Mouse (Mus musculus) liver, embryonic 14.5 days (tissue): ENCODE results near the gene Gpc6. TPM values are rescaled to one million over a fixed set of nuclear protein-coding genes. Genes with fewer than 3 reads are reported as not detected.

ENCODE experiments used
- ATAC-seq: fragments of 200-750 bp; cut with Nextera tagmentation; 2 replicates; pipeline ENCODE4 v1.8.0; 2017; ENCODE audit warnings: moderate number of reproducible peaks, mild to moderate bottlenecking, moderate library complexity; ENCODE audit not compliant: insufficient read depth
- DNase-seq, 3 experiments: peaks; one replicate each; pipeline ENCODE4 v3.0.0-alpha.2; 2012 to 2013; ENCODE audit warnings: low read depth in 3 of 3, low spot score in 3 of 3
- H3K27ac ChIP-seq: fragments of 300-500 bp; sonication (generic); 2 replicates; pipeline ENCODE4 v1.5.1; 2014; ENCODE audit warnings: moderate library complexity, mild to moderate bottlenecking, control low read depth, inconsistent platforms
- H3K27me3 ChIP-seq: fragments of 300-500 bp; sonication (generic); 2 replicates; pipeline ENCODE4 v1.6.1; 2014; ENCODE audit warnings: mild to moderate bottlenecking, low read length, moderate library complexity; ENCODE audit not compliant: control insufficient read depth, insufficient read depth
- H3K36me3 ChIP-seq: fragments of 300-500 bp; sonication (generic); replicated peaks from 2 replicates; pipeline ENCODE4 v1.6.1; 2014; ENCODE audit warnings: low read depth; ENCODE audit not compliant: control insufficient read depth, insufficient read depth
- H3K4me1 ChIP-seq, 2 experiments: fragments of 200-500 bp in 1 of 2; fragments of 300-500 bp in 1 of 2; sonication (generic) in 1 of 2; replicated peaks; 2 replicates each; pipeline ENCODE4 v1.6.1; 2012 to 2014; ENCODE audit warnings: antibody characterized with exemption in 1 of 2, inconsistent platforms in 1 of 2, low read length in 1 of 2; ENCODE audit not compliant: control insufficient read depth in 2 of 2, insufficient read depth in 2 of 2
- H3K4me2 ChIP-seq: fragments of 300-500 bp; sonication (generic); 2 replicates; pipeline ENCODE4 v1.6.1; 2014; ENCODE audit warnings: low read depth, mild to moderate bottlenecking, control low read depth, moderate library complexity
- H3K4me3 ChIP-seq, 2 experiments: fragments of 200-500 bp in 1 of 2; fragments of 300-500 bp in 1 of 2; sonication (generic) in 1 of 2; 2 replicates each; pipeline ENCODE4 v1.5.1; 2012 to 2014; ENCODE audit warnings: low read depth in 2 of 2, low read length in 2 of 2, mild to moderate bottlenecking in 2 of 2, control low read depth in 1 of 2, inconsistent platforms in 1 of 2, moderate library complexity in 1 of 2; ENCODE audit not compliant: insufficient read depth in 1 of 2
- H3K9ac ChIP-seq: fragments of 300-500 bp; sonication (generic); replicated peaks from 2 replicates; pipeline ENCODE4 v1.6.1; 2014; ENCODE audit warnings: mild to moderate bottlenecking, control low read depth, moderate library complexity
- H3K9me3 ChIP-seq: fragments of 300-500 bp; sonication (generic); 2 replicates; pipeline ENCODE4 v1.6.1; 2016; ENCODE audit warnings: low read length, mixed read lengths; ENCODE audit not compliant: control insufficient read depth
- CTCF ChIP-seq: IDR thresholded peaks from 2 replicates; pipeline ENCODE4 v1.5.1; 2016; ENCODE audit warnings: antibody characterized with exemption, low read depth, control low read depth
- EP300 ChIP-seq: IDR thresholded peaks from 2 replicates; pipeline ENCODE4 v1.6.1; 2016; ENCODE audit warnings: antibody characterized with exemption, low read depth
- WGBS: fragments of 180-500 bp; shearing (Covaris S2); extraction: QIAGEN DNeasy Blood & Tissue Kit; methylation state at CpG from one replicate; pipeline ENCODE4 v1.1.7; 2014; ENCODE audit not compliant: insufficient replicate concordance; 5-methylcytosine and 5-hydroxymethylcytosine counted together
- polyA plus RNA-seq, 2 experiments: library from polyadenylated mRNA; depleted of rRNA in 1 of 2; stranded (reverse) in 1 of 2; unstranded in 1 of 2; fragments of >200 nt; fragmentation: Nextera tagmentation in 1 of 2; extraction: Ambion mirVana in 1 of 2; gene quantifications; 2 replicates each; pipeline versions ENCODE4 v1.2.1 to v1.2.3; 2012 to 2014

Gpc6 gene
- polyA plus RNA-seq, 2 experiments = 0.97 to 2.3 TPM

GRCm38 (mm10) chr14:117625100-117625710, 700.1 kb downstream of the Gpc6 start:
- 23% methylated on average over 9 of the region's 9 CpGs for WGBS
- Histone ChIP-seq H3K4me1 (no peaks in the 10 kb centered on the region), H3K36me3 (no peaks in the 10 kb centered on the region), H3K27ac (no peak overlapping the region), H3K9ac (no peak overlapping the region), H3K27me3 (no peaks in the 10 kb centered on the region), H3K4me2 (no peak overlapping the region), H3K4me3 (no peak overlapping the region), H3K9me3 (no peaks in the 10 kb centered on the region)
- DNase-seq = peak in 1 of 3 experiments; percentile 1
- no peak for ATAC-seq
- TF ChIP-seq CTCF = no peak
- no peak for TF ChIP-seq EP300

- H3K9ac ChIP-seq = no peak overlapping the region
- DNase-seq (no peak), ATAC-seq (no peak)
- H3K4me2 ChIP-seq = no peak overlapping the region
- H3K27me3 ChIP-seq = no peaks in the 10 kb centered on the region
- 71% methylated on average over 14 of the region's 14 CpGs for WGBS
- H3K4me1 ChIP-seq = no peaks in the 10 kb centered on the region
- H3K4me3 ChIP-seq = no peak overlapping the region
- H3K36me3 ChIP-seq = no peaks in the 10 kb centered on the region
- no peak for TF ChIP-seq EP300
- no peak for TF ChIP-seq CTCF
- H3K27ac ChIP-seq = no peak overlapping the region
- no peaks in the 10 kb centered on the region for H3K9me3 ChIP-seq
These were observed 709.3 kb downstream of the Gpc6 start for GRCm38 (mm10) chr14:117634238-117634940.

GRCm38 (mm10) chr14:117641853-117642252, 716.7 kb downstream of the Gpc6 start:
- Histone ChIP-seq H3K36me3 (no peaks in the 10 kb centered on the region), H3K27ac (no peak overlapping the region), H3K9me3 (no peaks in the 10 kb centered on the region), H3K4me2 (no peak overlapping the region), H3K4me3 (no peak overlapping the region), H3K9ac (no peak overlapping the region), H3K4me1 (no peaks in the 10 kb centered on the region), H3K27me3 (no peaks in the 10 kb centered on the region)
- no peak for TF ChIP-seq CTCF
- no peak for TF ChIP-seq EP300
- ATAC-seq = no peak
- WGBS = 48% methylated on average over 2 of the region's 2 CpGs
- no peak for DNase-seq

GRCm38 (mm10) chr14:117643069-117643468, 718.0 kb downstream of the Gpc6 start:
- Histone ChIP-seq H3K4me3 (no peak overlapping the region), H3K9me3 (no peaks in the 10 kb centered on the region), H3K36me3 (no peaks in the 10 kb centered on the region), H3K27ac (no peak overlapping the region), H3K27me3 (no peaks in the 10 kb centered on the region), H3K4me2 (no peak overlapping the region), H3K4me1 (no peaks in the 10 kb centered on the region), H3K9ac (no peak overlapping the region)
- no peak for DNase-seq
- ATAC-seq = no peak
- WGBS = 54% methylated on average over 1 of the region's 1 CpGs
- TF ChIP-seq EP300 (no peak), CTCF (no peak)

GRCm38 (mm10) chr14:117648199-117648960, 723.3 kb downstream of the Gpc6 start:
- Histone ChIP-seq H3K9me3 (no peaks in the 10 kb centered on the region), H3K27me3 (no peaks in the 10 kb centered on the region), H3K27ac (no peak overlapping the region), H3K4me3 (no peak overlapping the region), H3K36me3 (no peaks in the 10 kb centered on the region), H3K4me2 (no peak overlapping the region), H3K9ac (no peak overlapping the region), H3K4me1 (no peaks in the 10 kb centered on the region; a peak in 1 of 4 replicates)
- ATAC-seq (peak; percentile 78), DNase-seq (peak; percentile 11 to 34 (median 30))
- 47% methylated on average over 9 of the region's 9 CpGs for WGBS
- TF ChIP-seq EP300 = no peak
- no peak for TF ChIP-seq CTCF
